Mouse (Mus musculus) myocyte (in vitro differentiated cells): Measurements from ENCODE around the gene Klf3. TPM values are rescaled to one million over a fixed set of nuclear protein-coding genes. Genes with fewer than 3 reads are reported as not detected.

ENCODE experiments used
- H3K27me3 ChIP-seq: one replicate; pipeline ENCODE4 v1.6.1; 2011; ENCODE audit not compliant: control insufficient read depth, insufficient read depth, insufficient read length
- H3K36me3 ChIP-seq: one replicate; pipeline ENCODE4 v1.6.1; 2011; ENCODE audit not compliant: control insufficient read depth, insufficient read depth
- H3K4me2 ChIP-seq: one replicate; pipeline ENCODE4 v1.6.1; 2011; ENCODE audit warnings: low read depth, control low read depth
- H3K4me3 ChIP-seq: one replicate; pipeline ENCODE4 v1.5.1; 2011; ENCODE audit warnings: mild to moderate bottlenecking, control low read depth, moderate library complexity
- H3K79me2 ChIP-seq: one replicate; pipeline ENCODE4 v1.6.1; 2011; ENCODE audit not compliant: control insufficient read depth, insufficient read depth
- H3ac ChIP-seq: one replicate; pipeline ENCODE4 v1.6.1; 2011; ENCODE audit not compliant: control insufficient read depth, insufficient read length
- CEBPB ChIP-seq: IDR thresholded peaks from 2 replicates; pipeline ENCODE4 v1.6.1; 2011; ENCODE audit warnings: mild to moderate bottlenecking, moderate library complexity; ENCODE audit not compliant: poor library complexity, insufficient read depth, severe bottlenecking
- E2F4 ChIP-seq: IDR thresholded peaks from one replicate; pipeline ENCODE4 v1.6.1; 2011; ENCODE audit warnings: mild to moderate bottlenecking, control low read depth, moderate library complexity; ENCODE audit not compliant: insufficient read depth
- MAX ChIP-seq: IDR thresholded peaks from one replicate; pipeline ENCODE4 v1.6.1; 2011; ENCODE audit warnings: low read depth, mild to moderate bottlenecking, control low read depth
- MYOD1 ChIP-seq, 3 experiments: IDR thresholded peaks; one replicate each; pipeline ENCODE4 v1.6.1; 2011; ENCODE audit warnings: control low read depth in 2 of 3, low read depth in 2 of 3, mild to moderate bottlenecking in 2 of 3, moderate library complexity in 1 of 3; ENCODE audit not compliant: insufficient read length in 2 of 3, control insufficient read depth in 1 of 3
- MYOG ChIP-seq, 3 experiments: IDR thresholded peaks; one replicate each; pipeline ENCODE4 v1.6.1; 2011; ENCODE audit warnings: control low read depth in 2 of 3, low read depth in 2 of 3, mild to moderate bottlenecking in 2 of 3; ENCODE audit not compliant: insufficient read length in 2 of 3, control insufficient read depth in 1 of 3, insufficient read depth in 1 of 3
- POLR2A ChIP-seq: IDR thresholded peaks from one replicate; pipeline ENCODE4 v1.6.1; 2011; ENCODE audit warnings: low read depth, mild to moderate bottlenecking, control low read depth, moderate library complexity; ENCODE audit not compliant: insufficient read length
- POLR2AphosphoS2 ChIP-seq: IDR thresholded peaks from one replicate; pipeline ENCODE4 v1.6.1; 2011; ENCODE audit warnings: low read depth, control low read depth; ENCODE audit not compliant: insufficient read length
- REST ChIP-seq: IDR thresholded peaks from one replicate; pipeline ENCODE4 v1.6.1; 2011; ENCODE audit warnings: mild to moderate bottlenecking, control low read depth, moderate library complexity; ENCODE audit not compliant: insufficient read depth, insufficient read length
- SRF ChIP-seq: IDR thresholded peaks from one replicate; pipeline ENCODE4 v1.6.1; 2011; ENCODE audit warnings: low read depth; ENCODE audit not compliant: control insufficient read depth, insufficient read length
- TCF12 ChIP-seq: IDR thresholded peaks from one replicate; pipeline ENCODE4 v1.6.1; 2011; ENCODE audit warnings: mild to moderate bottlenecking, control low read depth; ENCODE audit not compliant: poor library complexity, insufficient read depth, severe bottlenecking
- TCF3 ChIP-seq: IDR thresholded peaks from one replicate; pipeline ENCODE4 v1.6.1; 2011; ENCODE audit warnings: low read depth, control low read depth; ENCODE audit not compliant: insufficient read length
- USF1 ChIP-seq: IDR thresholded peaks from one replicate; pipeline ENCODE4 v1.6.1; 2011; ENCODE audit warnings: low read depth, mild to moderate bottlenecking, control low read depth, moderate library complexity
- polyA plus RNA-seq: library from polyadenylated mRNA; unstranded; fragments of >200 nt; fragmentation: generic; extraction: Trizol; gene quantifications from one replicate; pipeline ENCODE4 v1.2.1, GENCODE M21; 2012; ENCODE audit warnings: missing spikeins

Gene Klf3
- polyA plus RNA-seq, 1 experiment = 27.4 TPM

DNA sequence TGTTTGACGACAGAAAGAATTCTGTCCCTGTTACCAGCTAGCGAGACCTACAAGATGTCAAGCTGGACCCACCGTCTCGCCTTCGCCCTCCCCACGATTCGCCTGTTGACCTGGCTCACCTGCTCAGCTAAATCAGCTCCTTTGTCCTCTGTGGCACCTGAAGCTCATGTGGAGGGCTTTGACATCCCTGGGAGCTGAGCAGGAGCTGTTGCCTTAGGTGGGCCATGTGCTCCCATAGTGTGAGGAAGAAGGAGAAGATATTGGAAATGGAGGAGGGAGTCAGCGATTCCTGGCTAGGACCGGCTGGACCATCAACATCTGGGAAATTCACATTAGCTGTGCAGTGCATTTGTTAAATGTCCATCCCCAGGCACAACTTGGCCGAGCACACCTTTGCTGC, 26.4 kb downstream of the Klf3 start:
- Histone ChIP-seq H3K79me2 (no peaks in the 10 kb centered on the region), H3ac (no peak overlapping the region)
- peak; percentile 16 for TF ChIP-seq POLR2A
- no peak for TF ChIP-seq MYOD1 (IDR thresholded peaks at IDR 0.05; ENCODE audit: control insufficient read depth in 1 of 3, insufficient read length in 2 of 3, low read depth in 2 of 3)

DNA sequence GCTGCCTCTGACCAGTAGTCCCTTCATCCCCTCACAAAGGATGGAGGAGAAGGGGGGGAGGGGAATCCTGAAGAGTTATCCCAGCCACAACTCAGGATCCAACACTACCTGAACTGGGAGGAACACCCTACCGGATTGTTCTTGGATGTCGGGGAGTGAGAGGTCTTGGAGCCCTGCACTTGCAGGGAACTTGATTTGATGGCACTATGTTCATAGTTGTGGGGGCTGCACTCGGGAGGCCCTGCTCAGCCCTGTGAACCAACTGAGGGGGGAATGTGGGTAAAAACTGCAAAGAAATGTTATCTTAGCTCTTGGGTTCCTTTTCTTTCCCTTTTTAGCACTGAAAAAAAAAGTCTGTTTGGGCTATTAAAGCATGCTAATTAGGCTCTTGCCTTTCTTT, 27.6 kb downstream of the Klf3 start:
- H3K4me3 ChIP-seq = no peak overlapping the region
- H3K36me3 ChIP-seq = peaks cover 56% of the 10 kb centered on the region
- no peaks in the 10 kb centered on the region for H3K79me2 ChIP-seq
- H3ac ChIP-seq = no peak overlapping the region
- TF ChIP-seq TCF12 (no peak), USF1 (no peak), POLR2AphosphoS2 (peak; percentile 76), POLR2A (peak; percentile 1)
- H3K27me3 ChIP-seq = no peaks in the 10 kb centered on the region
- H3K4me2 ChIP-seq = no peak overlapping the region

More for the DNA sequence above, 26.4 kb downstream of the Klf3 start:
- no peaks in the 10 kb centered on the region for H3K27me3 ChIP-seq
- H3K4me3 ChIP-seq = no peak overlapping the region
- peaks cover 68% of the 10 kb centered on the region for H3K36me3 ChIP-seq
- no peak overlapping the region for H3K4me2 ChIP-seq

DNA sequence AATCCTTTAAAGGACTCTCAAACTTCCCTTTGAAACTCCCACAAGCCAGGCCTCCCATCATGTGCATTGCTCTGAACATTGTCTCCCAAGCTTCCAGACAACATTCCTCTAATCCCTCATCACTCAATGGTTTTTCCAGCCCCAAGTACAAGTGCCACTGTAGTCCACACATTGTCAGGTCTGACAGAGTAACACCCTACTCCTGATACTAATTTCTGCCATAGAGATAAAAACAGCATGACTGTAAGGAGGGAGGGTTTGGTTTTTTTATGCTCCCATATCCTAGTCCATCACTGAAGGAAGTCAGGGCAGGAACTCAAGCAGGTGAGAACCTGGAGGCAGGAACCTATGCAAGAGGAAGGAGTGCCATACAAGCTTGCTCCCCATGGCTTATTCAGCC, 30.2 kb downstream of the Klf3 start:
- Histone ChIP-seq H3ac (no peak overlapping the region), H3K4me2 (no peak overlapping the region), H3K79me2 (no peaks in the 10 kb centered on the region), H3K36me3 (peaks cover 30% of the 10 kb centered on the region), H3K4me3 (no peak overlapping the region), H3K27me3 (no peaks in the 10 kb centered on the region)
- TF ChIP-seq CEBPB (no peak), MYOD1 (IDR thresholded peaks at IDR 0.05; ENCODE audit: control insufficient read depth in 1 of 3, insufficient read length in 2 of 3, low read depth in 2 of 3) (no peak), TCF3 (no peak), USF1 (no peak), MYOG (IDR thresholded peaks at IDR 0.05; ENCODE audit: control insufficient read depth in 1 of 3, insufficient read depth in 1 of 3, insufficient read length in 2 of 3, low read depth in 2 of 3) (no peak), POLR2AphosphoS2 (peak; percentile 47), E2F4 (no peak), REST (no peak)

DNA sequence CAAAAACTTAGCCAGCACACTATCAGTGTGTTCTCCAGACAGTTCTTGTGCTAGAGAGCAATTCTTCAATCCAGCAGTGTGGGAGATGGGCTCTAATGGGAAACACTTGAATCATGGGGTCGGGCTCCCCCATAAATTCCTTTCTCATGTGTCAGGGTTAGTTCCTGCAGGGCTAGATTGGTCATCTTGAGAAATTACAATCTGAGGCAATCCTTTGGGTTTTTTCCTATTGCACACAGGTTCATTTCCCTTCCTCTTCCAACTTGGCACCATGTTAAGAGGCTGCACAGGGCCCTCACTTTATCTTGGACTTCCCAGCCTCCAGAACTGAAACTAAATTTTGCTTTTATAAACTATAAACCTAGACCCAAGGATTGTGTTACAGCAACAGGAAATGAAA, 31.0 kb downstream of the Klf3 start:
- Histone ChIP-seq H3ac (no peak overlapping the region), H3K36me3 (peaks cover 22% of the 10 kb centered on the region), H3K27me3 (no peaks in the 10 kb centered on the region), H3K4me3 (no peak overlapping the region), H3K4me2 (no peak overlapping the region), H3K79me2 (no peaks in the 10 kb centered on the region)
- TF ChIP-seq POLR2AphosphoS2 (no peak), CEBPB (no peak), TCF3 (no peak), SRF (no peak), MYOD1 (IDR thresholded peaks at IDR 0.05; ENCODE audit: control insufficient read depth in 1 of 3, insufficient read length in 2 of 3, low read depth in 2 of 3) (no peak), MYOG (IDR thresholded peaks at IDR 0.05; ENCODE audit: control insufficient read depth in 1 of 3, insufficient read depth in 1 of 3, insufficient read length in 2 of 3, low read depth in 2 of 3) (no peak), MAX (no peak), REST (no peak), TCF12 (no peak), POLR2A (no peak)

DNA sequence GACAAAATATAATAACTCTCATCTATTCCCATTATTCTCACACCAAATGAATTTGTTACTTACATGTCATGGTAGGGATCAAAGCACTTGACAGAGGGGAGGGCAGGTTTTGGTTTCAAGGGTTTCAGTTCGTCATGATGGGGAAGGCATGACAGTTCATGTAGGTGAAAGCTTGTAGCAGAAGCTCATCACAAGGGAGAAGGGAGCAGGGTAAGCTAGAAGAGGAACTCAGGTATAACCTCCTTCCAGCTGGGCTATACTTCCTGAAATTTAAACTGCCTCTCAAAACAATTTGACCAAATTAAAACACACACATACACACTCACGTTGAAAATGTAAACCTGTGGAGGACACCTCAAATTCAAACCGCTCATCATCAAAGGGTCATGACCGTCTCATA, 32.1 kb downstream of the Klf3 start:
- Histone ChIP-seq H3K36me3 (peaks cover 11% of the 10 kb centered on the region), H3K4me2 (no peak overlapping the region), H3ac (no peak overlapping the region), H3K79me2 (no peaks in the 10 kb centered on the region), H3K4me3 (no peak overlapping the region), H3K27me3 (no peaks in the 10 kb centered on the region)
- TF ChIP-seq POLR2AphosphoS2 = peak; percentile 12
- TF ChIP-seq TCF3 = no peak

DNA sequence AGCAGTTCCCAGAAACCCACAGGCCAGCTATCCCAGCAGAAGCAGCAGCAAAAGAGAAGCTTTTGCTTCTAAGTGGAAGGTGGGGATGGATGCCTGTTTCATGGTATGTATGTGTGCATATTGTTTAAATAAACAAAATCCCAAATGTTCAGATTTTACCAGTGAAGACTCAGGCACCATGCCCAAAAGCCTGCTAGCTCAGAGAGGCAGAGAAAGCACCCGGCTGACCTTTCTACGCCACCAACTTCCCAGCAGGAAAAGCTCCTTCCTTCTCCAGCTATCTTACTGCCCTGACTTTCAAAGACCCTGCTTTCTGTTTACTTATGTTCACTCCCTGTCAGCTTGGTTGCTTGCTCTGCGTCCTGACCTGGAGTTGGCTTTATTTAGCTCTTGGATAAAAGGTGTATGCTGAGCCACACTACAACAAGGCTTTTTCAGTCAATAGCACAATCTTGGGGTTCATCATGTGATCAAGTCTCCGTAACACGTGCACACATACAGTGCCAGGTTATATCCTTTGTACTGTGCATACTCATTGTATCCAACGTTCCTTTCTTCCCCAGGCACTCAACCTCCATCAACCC, 35.9 kb downstream of the Klf3 start:
- H3K27me3 ChIP-seq = no peaks in the 10 kb centered on the region
- H3K4me3 ChIP-seq = no peak overlapping the region
- H3K36me3 ChIP-seq = no peaks in the 10 kb centered on the region
- no peak for TF ChIP-seq E2F4
- no peak for TF ChIP-seq MAX
- TF ChIP-seq MYOG (IDR thresholded peaks at IDR 0.05; ENCODE audit: control insufficient read depth in 1 of 3, insufficient read depth in 1 of 3, insufficient read length in 2 of 3, low read depth in 2 of 3) = no peak
- no peak for TF ChIP-seq REST
- TF ChIP-seq CEBPB = no peak
- TF ChIP-seq POLR2A = no peak
- no peak for TF ChIP-seq SRF
- TF ChIP-seq TCF12 = no peak
- TF ChIP-seq MYOD1 (IDR thresholded peaks at IDR 0.05; ENCODE audit: control insufficient read depth in 1 of 3, insufficient read length in 2 of 3, low read depth in 2 of 3) = no peak
- no peak for TF ChIP-seq USF1
- TF ChIP-seq POLR2AphosphoS2 = no peak
- no peak for TF ChIP-seq TCF3
- no peak overlapping the region for H3K4me2 ChIP-seq
- H3K79me2 ChIP-seq = no peaks in the 10 kb centered on the region
- H3ac ChIP-seq = no peak overlapping the region
